Mouse (Mus musculus) midbrain, postnatal 0 days (tissue): ENCODE measurements around the gene Pank3. TPM values are rescaled to one million over a fixed set of nuclear protein-coding genes. Genes with fewer than 3 reads are reported as not detected.
"Not testable (repeated sequence)": the region's sequence is repeated elsewhere in the genome, so short reads cannot be mapped to it uniquely, and the experiment has no call there.

ENCODE experiments used
- ATAC-seq: fragments of 200-750 bp; cut with Nextera tagmentation; 2 replicates; pipeline ENCODE4 v1.8.0; 2017; ENCODE audit warnings: moderate number of reproducible peaks, mild to moderate bottlenecking, moderate TSS enrichment, moderate library complexity; ENCODE audit not compliant: low FRiP score
- DNase-seq: peaks from one replicate; pipeline ENCODE4 v3.0.0-alpha.2; 2015; ENCODE audit warnings: low spot score
- H3K27ac ChIP-seq: fragments of 300-500 bp; sonication (generic); 2 replicates; pipeline ENCODE4 v1.5.1; 2014; ENCODE audit warnings: low read depth, mild to moderate bottlenecking, low read length, mixed read lengths
- H3K27me3 ChIP-seq: fragments of 300-500 bp; sonication (generic); 2 replicates; pipeline ENCODE4 v1.6.1; 2014; ENCODE audit warnings: low read length, control low read depth, mixed read lengths; ENCODE audit not compliant: insufficient read depth
- H3K36me3 ChIP-seq: fragments of 300-500 bp; sonication (generic); 2 replicates; pipeline ENCODE4 v1.6.1; 2014; ENCODE audit warnings: low read length, control low read depth, mixed read lengths; ENCODE audit not compliant: insufficient read depth
- H3K4me1 ChIP-seq: fragments of 300-500 bp; sonication (generic); 2 replicates; pipeline ENCODE4 v1.6.1; 2014; ENCODE audit warnings: mild to moderate bottlenecking, control low read depth, antibody characterized with exemption, low read length, mixed read lengths; ENCODE audit not compliant: insufficient read depth
- H3K4me2 ChIP-seq: fragments of 300-500 bp; sonication (generic); 2 replicates; pipeline ENCODE4 v1.6.1; 2014; ENCODE audit warnings: low read depth, mild to moderate bottlenecking, low read length, mixed read lengths; ENCODE audit not compliant: poor library complexity, severe bottlenecking
- H3K4me3 ChIP-seq: fragments of 300-500 bp; sonication (generic); 2 replicates; pipeline ENCODE4 v1.5.1; 2014; ENCODE audit warnings: low read depth, mild to moderate bottlenecking, low read length, moderate library complexity
- H3K9ac ChIP-seq: fragments of 300-500 bp; sonication (generic); replicated peaks from 2 replicates; pipeline ENCODE4 v1.6.1; 2014; ENCODE audit warnings: mild to moderate bottlenecking, low read length, moderate library complexity, mixed read lengths; ENCODE audit not compliant: poor library complexity, severe bottlenecking
- H3K9me3 ChIP-seq: fragments of 300-500 bp; sonication (generic); 2 replicates; pipeline ENCODE4 v1.6.1; 2016; ENCODE audit warnings: low read length, control low read depth
- CTCF ChIP-seq: IDR thresholded peaks from 2 replicates; pipeline ENCODE4 v1.5.1; 2016; ENCODE audit warnings: antibody characterized with exemption, mild to moderate bottlenecking
- WGBS: fragments of 180-500 bp; shearing (Covaris S2); extraction: QIAGEN DNeasy Blood & Tissue Kit; methylation state at CpG from one replicate; pipeline ENCODE4 v1.1.7; 2014; 5-methylcytosine and 5-hydroxymethylcytosine counted together
- microRNA counts: library from miRNA; unstranded; fragments of <30 nt; microRNA quantifications from one replicate; lab custom pipeline; 2015
- microRNA-seq: library from miRNA; unstranded; fragments of <30 nt; microRNA quantifications from one replicate; pipeline ENCODE4, GENCODE M21; 2016; ENCODE audit warnings: borderline number of aligned reads
- polyA plus RNA-seq: library from polyadenylated mRNA; unstranded; fragments of >200 nt; fragmentation: Nextera tagmentation; extraction: Ambion mirVana; gene quantifications from 2 replicates; pipeline ENCODE4 v1.2.1, GENCODE M21; 2015
- total RNA-seq: library from RNA; depleted of rRNA; stranded (reverse); fragments of >200 nt; gene quantifications from 2 replicates; pipeline ENCODE4 v1.2.3, GENCODE M21; 2014; rRNA removed

Pank3 gene
- total and polyA plus RNA-seq, 2 experiments from 2014 or later = 11.7 to 78.5 TPM

DNA sequence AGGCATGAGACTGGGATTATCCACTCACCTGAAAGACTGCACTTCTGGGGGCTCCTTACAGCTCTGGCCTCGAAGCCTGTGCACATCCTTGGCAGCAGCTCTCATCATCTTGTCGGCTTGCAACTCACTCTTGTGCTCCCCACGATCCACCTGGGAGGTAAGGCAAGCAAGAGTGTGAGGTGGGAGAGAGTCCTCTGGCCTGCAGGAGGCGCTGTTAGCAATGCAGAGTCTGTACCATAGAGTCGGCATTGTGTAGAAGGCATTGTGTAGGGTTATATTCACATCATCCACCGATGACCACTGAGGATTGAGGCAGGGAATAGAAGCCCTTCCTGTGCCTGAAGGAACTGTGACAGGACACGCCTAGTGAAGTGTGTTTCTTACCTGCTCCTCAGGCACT is 71.0 kb downstream of the Pank3 start:
- no peaks in the 10 kb centered on the region for H3K9me3 ChIP-seq
- ATAC-seq (no peak), DNase-seq (no peak)
- H3K27ac ChIP-seq = no peak overlapping the region
- no peak overlapping the region for H3K4me3 ChIP-seq
- TF ChIP-seq CTCF = peak; percentile 61
- no peaks in the 10 kb centered on the region for H3K4me1 ChIP-seq
- no peak overlapping the region for H3K9ac ChIP-seq
- H3K27me3 ChIP-seq = no peaks in the 10 kb centered on the region
- 81% methylated on average over 7 of the region's 7 CpGs for WGBS
- H3K4me2 ChIP-seq = no peak overlapping the region
- peaks cover 10% of the 10 kb centered on the region; the same call in 1 of the 2 replicates for H3K36me3 ChIP-seq

DNA sequence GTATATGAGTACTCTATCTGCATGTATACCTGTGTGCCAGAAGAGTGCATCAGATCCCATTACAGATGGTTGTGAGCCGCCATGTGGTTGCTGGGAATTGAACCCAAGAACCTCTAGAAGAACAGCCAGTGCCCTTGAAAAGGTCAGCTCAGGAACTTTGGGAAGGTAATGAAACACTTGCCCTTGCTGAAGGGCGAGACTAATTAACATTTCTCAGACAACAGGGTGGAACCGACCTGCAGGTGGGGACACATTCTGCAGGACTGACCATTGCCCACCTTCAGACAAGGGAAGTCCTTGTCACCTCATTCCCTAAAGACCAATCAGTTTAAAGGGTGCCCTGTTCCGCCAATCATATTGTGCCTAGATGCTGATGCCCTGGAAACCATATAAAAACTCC is 71.5 kb downstream of the Pank3 start:
- not testable (repeated sequence) for DNase-seq, H3K27ac ChIP-seq, H3K4me2 ChIP-seq, H3K4me1 ChIP-seq, ATAC-seq, H3K9me3 ChIP-seq, H3K4me3 ChIP-seq, H3K27me3 ChIP-seq, H3K9ac ChIP-seq
- H3K36me3 ChIP-seq = peaks cover 10% of the 10 kb centered on the region; the same call in 1 of the 2 replicates
- 95% methylated on average over 4 of the region's 4 CpGs for WGBS

MicroRNAs encoded within 50 kb of the gene (microRNA counts, 519-probe panel; counts per million panel counts)
- microRNA mmu-miR-103 (lab: Ali Mortazavi, UCI) = 4,255 counts per million, percentile 85 among the panel's probes with 10 or more counts

Small RNAs within 50 kb of the gene (microRNA-seq; reads per million reads assigned to microRNA genes)
- 4.7 reads per million, percentile 10 among the genes with 10 or more reads in this experiment for gene Mir103-1

Other genes with a start within 250 kb of the Pank3 start
- gene Fbll1, start 29.4 kb downstream of the Pank3 start, total RNA-seq = 57.1 and 75.5 TPM in 2 replicates
- gene Fbll1, start 29.4 kb downstream of the Pank3 start, polyA plus RNA-seq = 31.0 and 34.6 TPM in 2 replicates
- 41.3 and 45.8 TPM in 2 replicates for gene Rars, start 65.0 kb downstream of the Pank3 start, total RNA-seq
- 61.9 and 66.2 TPM in 2 replicates for gene Rars, start 65.0 kb downstream of the Pank3 start, polyA plus RNA-seq
- gene Wwc1, start 211.0 kb downstream of the Pank3 start, total RNA-seq = 11.9 and 15.4 TPM in 2 replicates
- gene Wwc1, start 211.0 kb downstream of the Pank3 start, polyA plus RNA-seq = 8.0 and 9.2 TPM in 2 replicates